Comparison of ENCODE assay signal across 20 mouse cellular contexts in genomic region chr6:115421665-115422064, GRCm38 (mm10).
DNase-seq lines count a peak whose midpoint lies in the region; ATAC-seq and TF ChIP-seq lines count a peak whose summit lies in the region.
"Had no signal": no experiment of that assay in that cellular context is flagged by ENCODE, and none has a peak within 500 bp of the region (broad histone marks: within the 10 kb centered on the region; RNA-seq: fewer than 3 reads in every experiment).

No protein-coding gene starts in this region.

- no peak for TF ChIP-seq POLR2A in thymus, adult 2 months (IDR thresholded peaks at IDR 0.05; ENCODE audit: control insufficient read depth, extremely low read depth, insufficient read depth, low read length, poor library complexity)

- DNase-seq in adrenal gland, adult 2 months, result peak; percentile 63
- no peak for DNase-seq in adrenal gland, postnatal 4 days (ENCODE audit: low spot score in 2 of 2)
- DNase-seq in 416B (ENCODE audit: low read depth), result peak; percentile 54
- peak; percentile 69 for DNase-seq in lung, postnatal 36 days
- no peak for DNase-seq in thymus, adult 2 months
- no peak for DNase-seq in c-Kit-positive CD71-positive TER-119-positive erythroid progenitor cells, embryonic 14.5 days (ENCODE audit: low spot score)
- DNase-seq: cerebellum, adult 8-10 months; gastrocnemius, postnatal 14 days; right cerebral cortex, postnatal 25 days; thymus, postnatal 36 days had no signal

- no peaks in the 10 kb centered on the region for H3K9me3 ChIP-seq in hindbrain, embryonic 16.5 days (ENCODE audit: control insufficient read depth, low read length)
- H3K9me3 ChIP-seq: embryonic facial prominence, embryonic 12.5 days; hindbrain, embryonic 10.5 days; limb, embryonic 15.5 days; lung, embryonic 15.5 days; midbrain, embryonic 10.5 days had no signal

- H3K4me1 ChIP-seq in brown adipose tissue, adult 24 weeks (ENCODE audit: control insufficient read depth, insufficient read depth, insufficient read length, low read length), result peaks cover 4% of the 10 kb centered on the region
- H3K4me1 ChIP-seq in thymus, adult 2 months (replicated peaks; ENCODE audit: control insufficient read depth, insufficient read depth, low read length), result no peaks in the 10 kb centered on the region
- no peaks in the 10 kb centered on the region for H3K4me1 ChIP-seq in hindbrain, embryonic 16.5 days (ENCODE audit: control insufficient read depth, insufficient read depth, low read depth, low read length)
- H3K4me1 ChIP-seq: embryonic facial prominence, embryonic 12.5 days; hindbrain, embryonic 10.5 days; limb, embryonic 15.5 days; lung, embryonic 15.5 days; midbrain, embryonic 10.5 days had no signal

- no peak for TF ChIP-seq CTCF in thymus, adult 2 months (IDR thresholded peaks at IDR 0.05; ENCODE audit: borderline replicate concordance, control insufficient read depth, extremely low read depth, insufficient read depth, low read length, poor library complexity)

- H3K27ac ChIP-seq in brown adipose tissue, adult 24 weeks (replicated peaks; ENCODE audit: low read depth, low read length), result peak overlapping the region; percentile 98
- H3K27ac ChIP-seq in thymus, adult 2 months (ENCODE audit: control insufficient read depth, insufficient read depth, low read length), result no peak overlapping the region
- no peak overlapping the region for H3K27ac ChIP-seq in hindbrain, embryonic 16.5 days (ENCODE audit: low read depth, low read length)
- H3K27ac ChIP-seq: embryonic facial prominence, embryonic 12.5 days; hindbrain, embryonic 10.5 days; layer of hippocampus, adult 2 months; limb, embryonic 15.5 days; lung, embryonic 15.5 days; midbrain, embryonic 10.5 days had no signal

- no peak for ATAC-seq in hindbrain, embryonic 16.5 days
- ATAC-seq: forebrain, embryonic 14.5 days had no signal

- peak overlapping the region; percentile 78 for H3K4me3 ChIP-seq in brown adipose tissue, adult 24 weeks (ENCODE audit: insufficient read depth, low read depth, low read length)
- no peak overlapping the region for H3K4me3 ChIP-seq in thymus, adult 2 months (ENCODE audit: control insufficient read depth, insufficient read depth, low read length)
- H3K4me3 ChIP-seq in hindbrain, embryonic 16.5 days (ENCODE audit: low read length), result no peak overlapping the region
- H3K4me3 ChIP-seq: embryonic facial prominence, embryonic 12.5 days; hindbrain, embryonic 10.5 days; layer of hippocampus, adult 2 months; limb, embryonic 15.5 days; lung, embryonic 15.5 days; midbrain, embryonic 10.5 days had no signal

- no peaks in the 10 kb centered on the region for H3K27me3 ChIP-seq in thymus, adult 2 months (ENCODE audit: control insufficient read depth, insufficient read depth, low read length)
- H3K27me3 ChIP-seq in hindbrain, embryonic 16.5 days (replicated peaks; ENCODE audit: control insufficient read depth, insufficient read depth, low read length), result no peaks in the 10 kb centered on the region
- H3K27me3 ChIP-seq: CH12.LX; embryonic facial prominence, embryonic 12.5 days; limb, embryonic 15.5 days; lung, embryonic 15.5 days had no signal

- no peak overlapping the region for H3K4me2 ChIP-seq in hindbrain, embryonic 16.5 days (ENCODE audit: low read length)
- H3K4me2 ChIP-seq: embryonic facial prominence, embryonic 12.5 days; limb, embryonic 15.5 days; lung, embryonic 15.5 days had no signal

- WGBS in thymus, adult 2 months, result 93% methylated on average over 4 of the region's 4 CpGs
- 86% methylated on average over 4 of the region's 4 CpGs for WGBS in hindbrain, embryonic 16.5 days

- H3K9ac ChIP-seq in hindbrain, embryonic 16.5 days (ENCODE audit: low read depth, low read length), result no peak overlapping the region
- H3K9ac ChIP-seq: embryonic facial prominence, embryonic 12.5 days; limb, embryonic 15.5 days; lung, embryonic 15.5 days had no signal

- no peaks in the 10 kb centered on the region for H3K36me3 ChIP-seq in thymus, adult 2 months (ENCODE audit: control insufficient read depth, insufficient read depth, low read length)
- no peaks in the 10 kb centered on the region for H3K36me3 ChIP-seq in hindbrain, embryonic 16.5 days (ENCODE audit: control insufficient read depth, insufficient read depth, low read length)
- H3K36me3 ChIP-seq: embryonic facial prominence, embryonic 12.5 days; hindbrain, embryonic 10.5 days; limb, embryonic 15.5 days; lung, embryonic 15.5 days; midbrain, embryonic 10.5 days had no signal

Comparison
In these comparisons a context has a peak if more than half of its experiments do, and no peak if none do; other contexts are left out.
1. DNase-seq: peak in adrenal gland, adult 2 months (single experiment), 416B (single experiment) and lung, postnatal 36 days (single experiment); none in adrenal gland, postnatal 4 days (0 of 2), thymus, adult 2 months (single experiment) and c-Kit-positive CD71-positive TER-119-positive erythroid progenitor cells, embryonic 14.5 days (single experiment).